Mouse (Mus musculus): ENCODE measurements at regions not wholly inside any gene's neighbourhood (a gene's known extent, or its start where the extent isn't known, plus 50 kb on each side); places are given as distances from the start of the nearest gene placed in this dataset.

- no peaks in the 10 kb centered on the region for H3K9me3 ChIP-seq (ENCODE audit: low read depth, low read length)
- H3K4me3 ChIP-seq (ENCODE audit: low read depth, low read length): no peak overlapping the region
- no peak overlapping the region for H3K4me2 ChIP-seq
- ATAC-seq (ENCODE audit: insufficient read depth): no peak
- H3K36me3 ChIP-seq (ENCODE audit: insufficient read depth): no peaks in the 10 kb centered on the region
- no peaks in the 10 kb centered on the region for H3K4me1 ChIP-seq (ENCODE audit: insufficient read depth)
- H3K9ac ChIP-seq: no peak overlapping the region
- TF ChIP-seq CTCF (IDR thresholded peaks at IDR 0.05; ENCODE audit: low read depth): no peak
- H3K27ac ChIP-seq (ENCODE audit: low read depth): no peak overlapping the region
- DNase-seq: no peak
- H3K27me3 ChIP-seq (ENCODE audit: insufficient read depth, low read length): no peaks in the 10 kb centered on the region
- 80% methylated on average over 5 of the region's 5 CpGs for WGBS
These were observed 107.3 kb downstream of the Efnb1 start for GRCm38 (mm10) chrX:99243251-99243650.

DNA sequence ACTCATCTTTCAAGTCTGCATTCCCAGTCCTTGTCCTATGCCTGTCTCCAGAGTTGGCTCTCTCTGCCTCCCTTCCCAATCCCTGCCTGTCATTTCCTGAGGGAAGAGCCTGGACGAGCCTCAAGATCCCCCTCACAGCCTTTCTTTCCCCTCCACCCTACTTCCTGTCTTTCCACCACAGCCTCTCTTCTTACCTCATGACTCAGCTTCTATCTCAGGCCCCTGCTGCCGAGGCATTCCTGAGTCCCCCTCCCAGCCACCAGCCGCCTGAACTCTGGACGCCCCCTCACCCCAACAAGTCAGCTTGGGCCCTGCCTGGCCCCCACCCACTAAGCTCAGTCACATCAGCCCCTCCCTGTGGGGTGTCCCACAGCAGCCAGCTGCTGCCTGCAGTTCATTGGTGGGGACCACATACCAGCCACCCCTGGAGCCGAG is 105.8 kb downstream of the Efnb1 start:
- Histone ChIP-seq H3K27me3 (ENCODE audit: insufficient read depth, low read length) (no peaks in the 10 kb centered on the region), H3K4me3 (ENCODE audit: low read depth, low read length) (no peak overlapping the region), H3K4me2 (no peak overlapping the region), H3K27ac (ENCODE audit: low read depth) (peak overlapping the region; percentile 69), H3K9ac (no peak overlapping the region), H3K36me3 (ENCODE audit: insufficient read depth) (no peaks in the 10 kb centered on the region), H3K9me3 (ENCODE audit: low read depth, low read length) (no peaks in the 10 kb centered on the region), H3K4me1 (ENCODE audit: insufficient read depth) (no peaks in the 10 kb centered on the region)
- TF ChIP-seq CTCF (IDR thresholded peaks at IDR 0.05; ENCODE audit: low read depth): no peak
- ATAC-seq (ENCODE audit: insufficient read depth) (peak; percentile 85), DNase-seq (peak; percentile 58)
- WGBS: 25% methylated on average over 5 of the region's 5 CpGs

GRCm38 (mm10) chrX:99233035-99233434 is 97.1 kb downstream of the Efnb1 start:
- TF ChIP-seq CTCF (IDR thresholded peaks at IDR 0.05; ENCODE audit: low read depth): no peak
- WGBS: 50% methylated on average over 3 of the region's 3 CpGs
- H3K9ac ChIP-seq: no peak overlapping the region
- DNase-seq (no peak), ATAC-seq (ENCODE audit: insufficient read depth) (no peak)
- H3K9me3 ChIP-seq (ENCODE audit: low read depth, low read length): no peaks in the 10 kb centered on the region
- H3K36me3 ChIP-seq (ENCODE audit: insufficient read depth): no peaks in the 10 kb centered on the region
- H3K4me1 ChIP-seq (ENCODE audit: insufficient read depth): no peaks in the 10 kb centered on the region
- no peak overlapping the region for H3K4me2 ChIP-seq
- no peak overlapping the region for H3K4me3 ChIP-seq (ENCODE audit: low read depth, low read length)
- no peaks in the 10 kb centered on the region for H3K27me3 ChIP-seq (ENCODE audit: insufficient read depth, low read length)
- no peak overlapping the region for H3K27ac ChIP-seq (ENCODE audit: low read depth)

DNA sequence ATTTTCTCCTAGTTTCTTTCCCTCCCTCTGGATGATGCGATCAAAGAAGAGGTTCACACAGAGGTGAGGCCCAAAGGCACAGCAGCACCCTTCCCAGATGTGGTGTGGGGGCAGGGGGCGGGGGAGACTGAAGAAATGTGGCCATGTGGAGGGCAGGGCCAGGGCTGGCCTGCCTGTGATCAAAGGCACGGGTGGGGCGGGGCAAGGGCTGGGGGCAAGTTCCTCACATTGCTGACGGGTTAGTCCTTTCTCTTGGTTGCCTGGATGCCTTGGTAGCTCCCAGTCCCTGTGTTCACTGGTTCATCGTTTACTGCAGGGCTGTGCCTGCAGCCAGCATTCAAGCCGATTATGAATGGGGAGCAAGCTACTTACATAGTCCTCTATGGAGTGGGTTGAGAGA is 96.4 kb downstream of the Efnb1 start:
- no peak for DNase-seq
- ATAC-seq (ENCODE audit: insufficient read depth): 0 out of 2 replicates have a peak, but pooled peaks have one; percentile 35
- 34% methylated on average over 7 of the region's 7 CpGs for WGBS
- Histone ChIP-seq H3K9me3 (ENCODE audit: low read depth, low read length) (no peaks in the 10 kb centered on the region), H3K4me2 (no peak overlapping the region), H3K27ac (ENCODE audit: low read depth) (no peak overlapping the region), H3K4me1 (ENCODE audit: insufficient read depth) (no peaks in the 10 kb centered on the region), H3K36me3 (ENCODE audit: insufficient read depth) (no peaks in the 10 kb centered on the region), H3K9ac (no peak overlapping the region), H3K27me3 (ENCODE audit: insufficient read depth, low read length) (no peaks in the 10 kb centered on the region), H3K4me3 (ENCODE audit: low read depth, low read length) (no peak overlapping the region)
- TF ChIP-seq CTCF (IDR thresholded peaks at IDR 0.05; ENCODE audit: low read depth): no peak

DNA sequence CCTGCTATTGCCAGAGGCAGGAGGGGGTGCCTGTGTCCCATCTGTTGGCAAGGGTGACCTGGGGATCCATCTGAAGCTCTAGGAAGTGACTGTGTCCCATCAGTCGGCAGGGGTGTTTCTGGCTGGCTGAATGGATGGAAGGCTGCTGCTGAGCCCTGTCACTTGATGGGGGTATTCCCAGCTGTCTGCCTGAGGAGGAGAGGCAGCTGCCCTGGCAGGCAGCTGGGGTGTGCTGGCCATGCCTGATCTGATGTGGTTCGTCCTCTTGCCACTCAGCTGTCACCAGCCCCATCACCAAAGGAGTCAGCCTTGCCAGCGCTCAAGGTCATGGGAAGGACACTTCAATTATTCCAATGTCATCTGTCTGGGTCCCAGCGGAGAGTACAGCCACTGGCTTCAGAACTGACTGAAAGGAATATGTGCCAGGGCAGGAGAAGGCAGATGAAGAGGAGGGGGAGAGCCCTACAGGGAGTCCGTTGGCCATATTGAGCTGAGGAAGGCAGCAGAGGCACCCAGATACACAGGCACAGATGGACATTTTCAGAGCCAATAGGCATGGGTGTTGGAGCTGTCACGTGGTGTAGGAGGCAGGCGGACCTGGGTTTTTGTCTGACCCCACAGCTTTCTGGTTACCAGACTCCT is 89.3 kb downstream of the Efnb1 start:
- peak; percentile 46 for DNase-seq
- 56% methylated on average over 7 of the region's 7 CpGs for WGBS
- H3K27me3 ChIP-seq (ENCODE audit: insufficient read depth, low read length): no peaks in the 10 kb centered on the region

GRCm38 (mm10) chrX:99222017-99222416 is 86.1 kb downstream of the Efnb1 start:
- H3K27me3 ChIP-seq (ENCODE audit: insufficient read depth, low read length): no peaks in the 10 kb centered on the region
- no peak for TF ChIP-seq CTCF (IDR thresholded peaks at IDR 0.05; ENCODE audit: low read depth)

More for the DNA sequence above, 89.3 kb downstream of the Efnb1 start:
- H3K4me1 ChIP-seq (ENCODE audit: insufficient read depth): no peaks in the 10 kb centered on the region
- H3K27ac ChIP-seq (ENCODE audit: low read depth): no peak overlapping the region
- no peak overlapping the region for H3K9ac ChIP-seq
- H3K4me3 ChIP-seq (ENCODE audit: low read depth, low read length): no peak overlapping the region
- no peak overlapping the region for H3K4me2 ChIP-seq
- ATAC-seq (ENCODE audit: insufficient read depth): peak; percentile 82
- no peak for TF ChIP-seq CTCF (IDR thresholded peaks at IDR 0.05; ENCODE audit: low read depth)
- no peaks in the 10 kb centered on the region for H3K9me3 ChIP-seq (ENCODE audit: low read depth, low read length)
- H3K36me3 ChIP-seq (ENCODE audit: insufficient read depth): no peaks in the 10 kb centered on the region

DNA sequence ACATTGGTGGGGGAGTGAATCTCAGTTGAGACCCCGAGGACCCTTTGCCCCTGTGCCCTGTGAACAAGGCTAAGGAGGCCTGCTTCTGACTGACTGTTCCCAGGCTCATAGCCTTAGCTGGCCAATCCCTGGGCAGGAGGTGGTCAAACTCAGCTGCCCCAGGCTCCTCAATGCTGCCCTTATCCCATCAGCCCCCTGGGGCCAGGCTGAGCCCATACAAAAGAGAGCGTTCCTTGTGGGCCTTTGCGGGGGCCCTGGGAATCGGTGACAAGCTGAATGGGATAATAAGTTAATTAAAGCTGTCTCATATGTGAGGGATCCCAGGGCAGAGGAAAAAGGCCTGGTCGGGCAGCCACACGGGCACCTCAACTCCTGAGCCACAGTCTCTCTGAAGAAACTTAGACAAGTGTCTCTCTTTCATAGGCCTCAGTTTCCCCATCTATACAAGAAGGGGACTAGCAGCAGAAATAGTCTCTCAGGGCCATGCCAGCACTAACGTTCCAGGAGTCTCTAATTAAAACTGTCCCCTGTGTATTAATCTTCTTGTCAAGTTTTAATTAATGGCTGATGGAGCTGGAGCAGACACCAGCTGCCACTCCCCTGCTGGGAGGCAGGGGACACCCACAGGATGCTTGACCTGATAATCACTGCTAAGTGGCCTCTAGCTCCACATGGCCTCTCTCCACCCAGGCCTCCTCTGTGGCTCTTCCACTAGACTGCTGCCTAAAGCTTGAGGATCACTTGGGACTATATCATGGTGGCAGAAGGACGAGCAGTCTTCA is 84.9 kb downstream of the Efnb1 start:
- Histone ChIP-seq H3K9me3 (ENCODE audit: low read depth, low read length) (no peaks in the 10 kb centered on the region), H3K4me1 (ENCODE audit: insufficient read depth) (0 out of 2 replicates have a peak, but pooled peaks cover 2% of the 10 kb centered on the region), H3K27ac (ENCODE audit: low read depth) (no peak overlapping the region), H3K4me2 (no peak overlapping the region), H3K4me3 (ENCODE audit: low read depth, low read length) (no peak overlapping the region), H3K27me3 (ENCODE audit: insufficient read depth, low read length) (no peaks in the 10 kb centered on the region), H3K36me3 (ENCODE audit: insufficient read depth) (no peaks in the 10 kb centered on the region), H3K9ac (no peak overlapping the region)
- WGBS: 66% methylated on average over 8 of the region's 8 CpGs
- no peak for DNase-seq
- no peak for ATAC-seq (ENCODE audit: insufficient read depth)
- no peak for TF ChIP-seq CTCF (IDR thresholded peaks at IDR 0.05; ENCODE audit: low read depth)

More at GRCm38 (mm10) chrX:99222017-99222416, 86.1 kb downstream of the Efnb1 start:
- H3K27ac ChIP-seq (ENCODE audit: low read depth): no peak overlapping the region
- H3K9ac ChIP-seq: no peak overlapping the region
- 73% methylated on average over 5 of the region's 5 CpGs for WGBS
- no peaks in the 10 kb centered on the region for H3K9me3 ChIP-seq (ENCODE audit: low read depth, low read length)
- no peak overlapping the region for H3K4me2 ChIP-seq
- H3K36me3 ChIP-seq (ENCODE audit: insufficient read depth): no peaks in the 10 kb centered on the region
- no peak for DNase-seq
- ATAC-seq (ENCODE audit: insufficient read depth): no peak
- H3K4me1 ChIP-seq (ENCODE audit: insufficient read depth): no peaks in the 10 kb centered on the region
- no peak overlapping the region for H3K4me3 ChIP-seq (ENCODE audit: low read depth, low read length)
